Mouse (Mus musculus): ENCODE data around the gene Gipc3. TPM values are rescaled to one million over a fixed set of nuclear protein-coding genes. Genes with fewer than 3 reads are reported as not detected.

Gipc3 gene
- polyA plus RNA-seq, 1 experiment from 2014 or later: 0.05 TPM

GRCm38 (mm10) chr10:81302288-81302687, 40.8 kb downstream of the Gipc3 start:
- Histone ChIP-seq H3K27me3 (ENCODE audit: control insufficient read depth, insufficient read depth, low read length) (no peaks in the 10 kb centered on the region), H3K4me1 (ENCODE audit: control insufficient read depth, insufficient read depth, low read length) (peaks cover 40% of the 10 kb centered on the region), H3K36me3 (ENCODE audit: control insufficient read depth, insufficient read depth, low read length) (0 out of 2 replicates have a peak, but pooled peaks cover 5% of the 10 kb centered on the region), H3K9ac (ENCODE audit: low read length) (peak overlapping the region; percentile 43; the same call in 1 of the 2 replicates), H3K9me3 (replicated peaks; ENCODE audit: control insufficient read depth, low read length) (no peaks in the 10 kb centered on the region), H3K27ac (ENCODE audit: low read length) (peak overlapping the region; percentile 55), H3K4me2 (ENCODE audit: low read depth, low read length) (no peak overlapping the region), H3K4me3 (replicated peaks; ENCODE audit: low read length) (no peak overlapping the region)
- ATAC-seq (ENCODE audit: insufficient read depth, low FRiP score): no peak
- WGBS: 60% methylated on average over 4 of the region's 4 CpGs

- Histone ChIP-seq H3K27me3 (ENCODE audit: control insufficient read depth, insufficient read depth, low read length) (no peaks in the 10 kb centered on the region), H3K36me3 (ENCODE audit: control insufficient read depth, insufficient read depth, low read length) (no peaks in the 10 kb centered on the region), H3K4me1 (ENCODE audit: control insufficient read depth, insufficient read depth, low read length) (peaks cover 44% of the 10 kb centered on the region), H3K27ac (ENCODE audit: low read length) (no peak overlapping the region), H3K4me3 (replicated peaks; ENCODE audit: low read length) (no peak overlapping the region), H3K9me3 (replicated peaks; ENCODE audit: control insufficient read depth, low read length) (no peaks in the 10 kb centered on the region), H3K4me2 (ENCODE audit: low read depth, low read length) (no peak overlapping the region), H3K9ac (ENCODE audit: low read length) (no peak overlapping the region; the same call in 1 of the 2 replicates)
- ATAC-seq (ENCODE audit: insufficient read depth, low FRiP score): no peak
- WGBS: 66% methylated on average over 9 of the region's 9 CpGs
These were observed 41.7 kb downstream of the Gipc3 start for GRCm38 (mm10) chr10:81301321-81301720.

GRCm38 (mm10) chr10:81300352-81300907, 42.6 kb downstream of the Gipc3 start:
- H3K27ac ChIP-seq (ENCODE audit: low read length): no peak overlapping the region; the same call in 1 of the 2 replicates

GRCm38 (mm10) chr10:81299585-81300351, 43.3 kb downstream of the Gipc3 start:
- Histone ChIP-seq H3K36me3 (ENCODE audit: control insufficient read depth, insufficient read depth, low read length) (no peaks in the 10 kb centered on the region), H3K4me2 (ENCODE audit: low read depth, low read length) (no peak overlapping the region), H3K4me1 (ENCODE audit: control insufficient read depth, insufficient read depth, low read length) (peaks cover 43% of the 10 kb centered on the region), H3K27ac (ENCODE audit: low read length) (no peak overlapping the region; the same call in 1 of the 2 replicates), H3K9ac (ENCODE audit: low read length) (peak overlapping the region; percentile 39; the same call in 1 of the 2 replicates), H3K4me3 (replicated peaks; ENCODE audit: low read length) (no peak overlapping the region), H3K9me3 (replicated peaks; ENCODE audit: control insufficient read depth, low read length) (no peaks in the 10 kb centered on the region), H3K27me3 (ENCODE audit: control insufficient read depth, insufficient read depth, low read length) (no peaks in the 10 kb centered on the region)
- no peak for ATAC-seq (ENCODE audit: insufficient read depth, low FRiP score)
- WGBS: 83% methylated on average over 14 of the region's 14 CpGs

More at GRCm38 (mm10) chr10:81300352-81300907, 42.6 kb downstream of the Gipc3 start:
- Histone ChIP-seq H3K36me3 (ENCODE audit: control insufficient read depth, insufficient read depth, low read length) (no peaks in the 10 kb centered on the region), H3K27me3 (ENCODE audit: control insufficient read depth, insufficient read depth, low read length) (no peaks in the 10 kb centered on the region), H3K9me3 (replicated peaks; ENCODE audit: control insufficient read depth, low read length) (no peaks in the 10 kb centered on the region), H3K4me2 (ENCODE audit: low read depth, low read length) (no peak overlapping the region), H3K4me1 (ENCODE audit: control insufficient read depth, insufficient read depth, low read length) (peaks cover 44% of the 10 kb centered on the region), H3K4me3 (replicated peaks; ENCODE audit: low read length) (no peak overlapping the region), H3K9ac (ENCODE audit: low read length) (peak overlapping the region; percentile 39; the same call in 1 of the 2 replicates)
- 77% methylated on average over 9 of the region's 9 CpGs for WGBS
- ATAC-seq (ENCODE audit: insufficient read depth, low FRiP score): no peak

- H3K27ac ChIP-seq (ENCODE audit: low read length): peak overlapping the region; percentile 73; the same call in 1 of the 2 replicates
- no peaks in the 10 kb centered on the region for H3K27me3 ChIP-seq (ENCODE audit: control insufficient read depth, insufficient read depth, low read length)
- H3K4me2 ChIP-seq (ENCODE audit: low read depth, low read length): no peak overlapping the region
- WGBS: 91% methylated on average over 17 of the region's 17 CpGs
- no peak for ATAC-seq (ENCODE audit: insufficient read depth, low FRiP score)
- H3K4me3 ChIP-seq (replicated peaks; ENCODE audit: low read length): no peak overlapping the region
- H3K4me1 ChIP-seq (ENCODE audit: control insufficient read depth, insufficient read depth, low read length): peaks cover 51% of the 10 kb centered on the region
- H3K9me3 ChIP-seq (replicated peaks; ENCODE audit: control insufficient read depth, low read length): no peaks in the 10 kb centered on the region
- no peaks in the 10 kb centered on the region for H3K36me3 ChIP-seq (ENCODE audit: control insufficient read depth, insufficient read depth, low read length)
- no peak overlapping the region for H3K9ac ChIP-seq (ENCODE audit: low read length)
These were observed 44.5 kb downstream of the Gipc3 start for GRCm38 (mm10) chr10:81298369-81299100.

- Histone ChIP-seq H3K9me3 (replicated peaks; ENCODE audit: control insufficient read depth, low read length) (no peaks in the 10 kb centered on the region), H3K9ac (ENCODE audit: low read length) (peak overlapping the region; percentile 31; the same call in 1 of the 2 replicates), H3K4me3 (replicated peaks; ENCODE audit: low read length) (no peak overlapping the region), H3K27me3 (ENCODE audit: control insufficient read depth, insufficient read depth, low read length) (no peaks in the 10 kb centered on the region), H3K27ac (ENCODE audit: low read length) (peak overlapping the region; percentile 73), H3K36me3 (ENCODE audit: control insufficient read depth, insufficient read depth, low read length) (no peaks in the 10 kb centered on the region), H3K4me2 (ENCODE audit: low read depth, low read length) (no peak overlapping the region), H3K4me1 (ENCODE audit: control insufficient read depth, insufficient read depth, low read length) (peaks cover 45% of the 10 kb centered on the region)
- ATAC-seq (ENCODE audit: insufficient read depth, low FRiP score): no peak
- 47% methylated on average over 10 of the region's 10 CpGs for WGBS
These were observed 45.2 kb downstream of the Gipc3 start for GRCm38 (mm10) chr10:81297845-81298244.

GRCm38 (mm10) chr10:81297246-81297645, 45.8 kb downstream of the Gipc3 start:
- H3K4me3 ChIP-seq (replicated peaks; ENCODE audit: low read length): no peak overlapping the region
- no peaks in the 10 kb centered on the region for H3K9me3 ChIP-seq (replicated peaks; ENCODE audit: control insufficient read depth, low read length)
- 73% methylated on average over 6 of the region's 6 CpGs for WGBS
- peaks cover 39% of the 10 kb centered on the region for H3K4me1 ChIP-seq (ENCODE audit: control insufficient read depth, insufficient read depth, low read length)
- no peak for ATAC-seq (ENCODE audit: insufficient read depth, low FRiP score)
- no peaks in the 10 kb centered on the region for H3K36me3 ChIP-seq (ENCODE audit: control insufficient read depth, insufficient read depth, low read length)
- peak overlapping the region; percentile 31; the same call in 1 of the 2 replicates for H3K9ac ChIP-seq (ENCODE audit: low read length)
- peak overlapping the region; percentile 73 for H3K27ac ChIP-seq (ENCODE audit: low read length)
- no peaks in the 10 kb centered on the region for H3K27me3 ChIP-seq (ENCODE audit: control insufficient read depth, insufficient read depth, low read length)
- H3K4me2 ChIP-seq (ENCODE audit: low read depth, low read length): no peak overlapping the region

- Histone ChIP-seq H3K36me3 (ENCODE audit: control insufficient read depth, insufficient read depth, low read length) (no peaks in the 10 kb centered on the region), H3K9me3 (replicated peaks; ENCODE audit: control insufficient read depth, low read length) (no peaks in the 10 kb centered on the region), H3K4me1 (ENCODE audit: control insufficient read depth, insufficient read depth, low read length) (peaks cover 39% of the 10 kb centered on the region), H3K4me2 (ENCODE audit: low read depth, low read length) (no peak overlapping the region), H3K4me3 (replicated peaks; ENCODE audit: low read length) (no peak overlapping the region), H3K9ac (ENCODE audit: low read length) (no peak overlapping the region; the same call in 1 of the 2 replicates), H3K27ac (ENCODE audit: low read length) (no peak overlapping the region), H3K27me3 (ENCODE audit: control insufficient read depth, insufficient read depth, low read length) (no peaks in the 10 kb centered on the region)
- ATAC-seq (ENCODE audit: insufficient read depth, low FRiP score): no peak
- WGBS: 89% methylated on average over 6 of the region's 6 CpGs
These were observed 47.9 kb downstream of the Gipc3 start for GRCm38 (mm10) chr10:81295185-81295584.

All from stomach, embryonic 16.5 days (tissue).